Mouse (Mus musculus) heart, embryonic 16.5 days (tissue): ENCODE results near the gene Ccs. TPM values are rescaled to one million over a fixed set of nuclear protein-coding genes. Genes with fewer than 3 reads are reported as not detected.

Experiments
- polyA plus RNA-seq: library from polyadenylated mRNA; unstranded; fragments of >200 nt; fragmentation: Nextera tagmentation; extraction: Ambion mirVana; gene quantifications from 2 replicates; pipeline ENCODE4 v1.2.1, GENCODE M21; 2015

Gene Ccs
- polyA plus RNA-seq, 1 experiment from 2014 or later = 40.5 TPM

Other genes starting within 250 kb of the Ccs start
- 1.8 and 3.2 TPM in 2 replicates for gene Lrfn4, start 223.7 kb downstream of the Ccs start, polyA plus RNA-seq
- 38.4 and 41.2 TPM in 2 replicates for gene Rce1, start 213.7 kb downstream of the Ccs start, polyA plus RNA-seq
- 0.62 and 0.66 TPM in 2 replicates for gene Gm960, start 140.7 kb downstream of the Ccs start, polyA plus RNA-seq
- gene Sptbn2, start 128.2 kb downstream of the Ccs start, polyA plus RNA-seq = 0.14 and 0.31 TPM in 2 replicates
- gene Rbm4b, start 82.8 kb downstream of the Ccs start, polyA plus RNA-seq = 34.1 and 38.0 TPM in 2 replicates
- gene Rbm4, start 45.4 kb downstream of the Ccs start, polyA plus RNA-seq = 57.1 and 58.7 TPM in 2 replicates
- 16.2 and 23.9 TPM in 2 replicates for gene Gm21992, start 27.7 kb downstream of the Ccs start, polyA plus RNA-seq
- 54.0 and 55.3 TPM in 2 replicates for gene Rbm14, start 27.7 kb downstream of the Ccs start, polyA plus RNA-seq
- 0.14 and 0.16 TPM in 2 replicates for gene Ccdc87, start within 50 bp of the Ccs start, polyA plus RNA-seq
- 35.0 and 42.0 TPM in 2 replicates for gene Ctsf, start 15.8 kb upstream of the Ccs start, polyA plus RNA-seq
- gene Actn3, start 38.6 kb upstream of the Ccs start, polyA plus RNA-seq = 5.2 and 10.7 TPM in 2 replicates
- gene Zdhhc24, start 39.3 kb upstream of the Ccs start, polyA plus RNA-seq = 9.1 and 10.5 TPM in 2 replicates
- gene Bbs1, start 67.3 kb upstream of the Ccs start, polyA plus RNA-seq = 1.8 and 2.8 TPM in 2 replicates
- 73.6 and 77.9 TPM in 2 replicates for gene Dpp3, start 89.0 kb upstream of the Ccs start, polyA plus RNA-seq
- gene Peli3, start 103.8 kb upstream of the Ccs start, polyA plus RNA-seq = 0.51 and 0.85 TPM in 2 replicates
- 88.9 and 94.5 TPM in 2 replicates for gene Mrpl11, start 122.8 kb upstream of the Ccs start, polyA plus RNA-seq
- 0.09 and 0.10 TPM in 2 replicates for gene Npas4, start 151.0 kb upstream of the Ccs start, polyA plus RNA-seq
- gene Slc29a2, start 184.5 kb upstream of the Ccs start, polyA plus RNA-seq = 12.6 and 13.8 TPM in 2 replicates
- 43.4 and 43.5 TPM in 2 replicates for gene B4gat1, start 199.5 kb upstream of the Ccs start, polyA plus RNA-seq
- 2.6 and 2.7 TPM in 2 replicates for gene AC124502.3, start 199.6 kb upstream of the Ccs start, polyA plus RNA-seq
- 29.7 and 29.9 TPM in 2 replicates for gene Brms1, start 202.0 kb upstream of the Ccs start, polyA plus RNA-seq
- gene Rin1, start 211.1 kb upstream of the Ccs start, polyA plus RNA-seq = 1.8 and 2.2 TPM in 2 replicates
- 21.1 and 23.4 TPM in 2 replicates for gene Cd248, start 228.7 kb upstream of the Ccs start, polyA plus RNA-seq
- gene Tmem151a, start 246.2 kb upstream of the Ccs start, polyA plus RNA-seq = 3.2 and 4.6 TPM in 2 replicates
- 94.1 and 98.6 TPM in 2 replicates for gene Yif1a, start 249.2 kb upstream of the Ccs start, polyA plus RNA-seq